ENCODE assay signal across 8 mouse cellular contexts in the genomic region with DNA sequence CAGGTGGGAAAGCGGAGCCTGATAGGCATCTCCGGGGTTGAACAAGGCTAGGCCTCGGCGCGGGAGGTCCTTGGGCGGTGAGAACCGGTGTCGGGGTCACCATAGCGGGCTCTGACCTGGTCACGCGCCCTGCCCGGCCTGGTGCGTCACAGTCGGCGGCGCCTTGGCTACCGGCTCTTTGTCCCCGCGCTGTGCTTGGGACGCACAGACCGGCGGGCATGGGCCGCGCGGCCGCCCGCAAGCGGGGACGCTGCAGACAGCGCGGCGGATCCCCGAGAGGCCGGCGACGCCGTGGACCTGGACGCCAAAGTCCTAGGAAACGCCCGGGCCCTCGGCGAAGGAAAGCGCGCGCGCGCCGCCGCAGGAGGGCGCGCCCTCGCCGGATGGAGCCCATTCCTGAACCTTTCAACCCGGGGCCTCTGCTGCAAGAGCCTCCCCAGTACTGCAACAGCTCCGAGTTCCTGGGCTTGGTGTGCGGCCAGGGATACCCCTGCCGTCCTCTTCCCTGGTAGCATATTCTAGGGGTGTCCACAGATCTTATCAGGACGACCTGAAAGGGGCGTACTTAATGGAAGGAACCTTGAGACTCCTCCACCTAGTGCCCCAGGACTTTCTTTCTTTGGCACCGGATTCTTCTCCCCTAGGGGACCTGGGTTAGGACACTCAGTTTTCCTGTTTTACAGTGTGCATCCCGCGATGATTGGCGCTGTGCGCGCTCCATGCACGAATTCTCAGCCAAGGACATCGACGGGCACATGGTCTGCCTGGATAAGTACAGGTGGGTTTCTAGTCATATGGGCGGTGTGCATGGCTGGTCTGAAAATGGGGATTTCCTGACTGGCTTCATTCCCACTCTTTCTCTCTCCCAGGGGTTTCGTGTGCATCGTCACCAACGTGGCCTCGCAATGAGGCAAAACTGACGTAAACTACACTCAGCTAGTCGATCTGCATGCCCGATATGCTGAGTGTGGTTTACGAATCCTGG. TPM values are rescaled to one million over a fixed set of nuclear protein-coding genes. Genes with fewer than 3 reads are reported as not detected.
A peak's percentile ranks its signal among the peaks of the same experiment; 100 is the strongest.
DNase-seq lines count a peak whose midpoint lies in the region; ATAC-seq lines count a peak whose summit lies in the region.

No protein-coding gene starts in this region.

- H3K27me3 ChIP-seq in intestine, embryonic 15.5 days (replicated peaks): no peaks in the 10 kb centered on the region
- no peaks in the 10 kb centered on the region for H3K27me3 ChIP-seq in midbrain, embryonic 15.5 days (replicated peaks)

- peak overlapping the region; percentile 77 for H3K4me2 ChIP-seq in intestine, embryonic 15.5 days (replicated peaks)
- H3K4me2 ChIP-seq in midbrain, embryonic 15.5 days: peak overlapping the region; percentile 77

- H3K9me3 ChIP-seq in intestine, embryonic 15.5 days: no peaks in the 10 kb centered on the region
- H3K9me3 ChIP-seq in midbrain, embryonic 15.5 days: no peaks in the 10 kb centered on the region

- H3K4me1 ChIP-seq in intestine, embryonic 15.5 days (replicated peaks): peaks cover 36% of the 10 kb centered on the region
- peaks cover 21% of the 10 kb centered on the region for H3K4me1 ChIP-seq in midbrain, embryonic 15.5 days

- H3K9ac ChIP-seq in intestine, embryonic 15.5 days: peak overlapping the region; percentile 86
- peak overlapping the region; percentile 81 for H3K9ac ChIP-seq in midbrain, embryonic 15.5 days

- ATAC-seq in intestine, embryonic 15.5 days: peak; percentile 50
- peak; percentile 53 for ATAC-seq in midbrain, embryonic 15.5 days (replicated peaks)

- peak; percentile 49 for DNase-seq in ovary, postnatal 10 days (ENCODE audit: low spot score)
- DNase-seq in ovary, adult 18-20 months (ENCODE audit: low spot score): no peak
- peak; percentile 52 for DNase-seq in embryo, embryonic 11.5 days (ENCODE audit: low read depth, low spot score)
- DNase-seq in gastrocnemius, postnatal 4 days (ENCODE audit: low spot score in 2 of 2): peak; percentile 58 to 76
- DNase-seq in liver: peak; percentile 84
- DNase-seq in spleen, postnatal 4 days (ENCODE audit: low spot score in 2 of 2): peak; percentile 78 to 90

- H3K27ac ChIP-seq in intestine, embryonic 15.5 days: peak overlapping the region; percentile 96
- H3K27ac ChIP-seq in midbrain, embryonic 15.5 days: peak overlapping the region; percentile 92

- peak overlapping the region; percentile 81 for H3K4me3 ChIP-seq in intestine, embryonic 15.5 days (replicated peaks)
- peak overlapping the region; percentile 60 for H3K4me3 ChIP-seq in midbrain, embryonic 15.5 days

- WGBS in intestine, embryonic 15.5 days: under 1% methylated on average over 77 of the region's 77 CpGs
- 1% methylated on average over 77 of the region's 77 CpGs for WGBS in midbrain, embryonic 15.5 days

- peaks cover 27% of the 10 kb centered on the region for H3K36me3 ChIP-seq in intestine, embryonic 15.5 days
- H3K36me3 ChIP-seq in midbrain, embryonic 15.5 days (replicated peaks): peaks cover 13% of the 10 kb centered on the region; the same call in 1 of the 2 replicates

RNA-seq across cellular contexts. Expression of a gene that starts 7.2 kb away (rescaled TPM):
- total RNA-seq in gastrocnemius, postnatal 4 days (2021): 100 to 1,000 TPM; 339 to 434 TPM
- 712 and 771 TPM in 2 replicates for polyA plus RNA-seq in intestine, embryonic 15.5 days (2015; fragmentation: Nextera tagmentation; extraction: Ambion mirVana)
- polyA plus RNA-seq in midbrain, embryonic 15.5 days (2015; fragmentation: Nextera tagmentation; extraction: Ambion mirVana): 522 and 546 TPM in 2 replicates

RNA-seq across cellular contexts. Expression of a gene that starts 14.5 kb away (rescaled TPM):
- total RNA-seq in gastrocnemius, postnatal 4 days (2021): 10 to 100 TPM; 77.3 to 77.7 TPM
- 206 and 218 TPM in 2 replicates for polyA plus RNA-seq in intestine, embryonic 15.5 days (2015; fragmentation: Nextera tagmentation; extraction: Ambion mirVana)
- polyA plus RNA-seq in midbrain, embryonic 15.5 days (2015; fragmentation: Nextera tagmentation; extraction: Ambion mirVana): 132 and 148 TPM in 2 replicates

RNA-seq across cellular contexts. Expression of a gene that starts 37.7 kb away (rescaled TPM):
- total RNA-seq in gastrocnemius, postnatal 4 days (2021): 1 to 10 TPM; 4.0 to 4.7 TPM
- 6.3 and 6.5 TPM in 2 replicates for polyA plus RNA-seq in intestine, embryonic 15.5 days (2015; fragmentation: Nextera tagmentation; extraction: Ambion mirVana)
- 1.9 and 2.2 TPM in 2 replicates for polyA plus RNA-seq in midbrain, embryonic 15.5 days (2015; fragmentation: Nextera tagmentation; extraction: Ambion mirVana)

RNA-seq across cellular contexts. Expression of a gene that starts 51.2 kb away (rescaled TPM):
- 10 to 100 TPM; 13.0 to 13.6 TPM for total RNA-seq in gastrocnemius, postnatal 4 days (2021)
- polyA plus RNA-seq in intestine, embryonic 15.5 days (2015; fragmentation: Nextera tagmentation; extraction: Ambion mirVana): 12.8 and 14.0 TPM in 2 replicates
- polyA plus RNA-seq in midbrain, embryonic 15.5 days (2015; fragmentation: Nextera tagmentation; extraction: Ambion mirVana): 13.8 and 16.8 TPM in 2 replicates

RNA-seq across cellular contexts. Expression of a gene that starts 57.8 kb away (rescaled TPM):
- 1 to 10 TPM; 4.8 to 4.9 TPM for total RNA-seq in gastrocnemius, postnatal 4 days (2021)
- 3.0 and 3.7 TPM in 2 replicates for polyA plus RNA-seq in intestine, embryonic 15.5 days (2015; fragmentation: Nextera tagmentation; extraction: Ambion mirVana)
- polyA plus RNA-seq in midbrain, embryonic 15.5 days (2015; fragmentation: Nextera tagmentation; extraction: Ambion mirVana): 4.4 and 4.8 TPM in 2 replicates
